Mouse (Mus musculus): ENCODE results near the gene Fam81b. TPM values are rescaled to one million over a fixed set of nuclear protein-coding genes. Genes with fewer than 3 reads are reported as not detected.
"Not testable (repeated sequence)": the region's sequence is repeated elsewhere in the genome, so short reads cannot be mapped to it uniquely, and the experiment has no call there.

Fam81b gene
- not detected for total RNA-seq (2021)
- long read RNA-seq, experiment 1: 0 reads
- long read RNA-seq, experiment 2: 0 reads

DNA sequence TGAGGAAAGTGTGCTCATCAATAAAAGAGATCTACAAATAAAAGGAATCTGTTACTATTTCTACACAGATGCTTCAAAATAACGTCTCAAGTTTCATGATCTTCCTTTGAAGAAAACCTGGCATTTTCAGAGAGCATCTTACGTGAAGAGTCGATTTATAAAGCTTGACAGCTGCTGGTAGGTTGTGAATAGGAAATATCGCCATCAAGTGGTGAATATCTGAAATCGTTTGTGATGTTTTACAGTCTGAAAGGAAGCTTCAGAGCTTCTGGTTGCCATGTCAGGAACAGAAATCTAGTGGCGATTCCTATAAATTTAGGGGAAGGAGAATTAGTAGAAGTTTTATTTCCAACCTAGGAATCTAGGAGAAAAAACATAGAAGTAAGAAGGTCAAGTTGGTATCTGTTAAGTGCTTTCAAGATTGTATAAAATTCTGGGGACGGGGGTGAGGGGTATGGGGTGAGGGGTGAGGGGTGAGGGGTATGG, at the start of gene Fam81b:
Gene Fam81b (minus strand): TSS at position 436 of the 486 bp plus-strand sequence.
- DNase-seq: no peak

DNA sequence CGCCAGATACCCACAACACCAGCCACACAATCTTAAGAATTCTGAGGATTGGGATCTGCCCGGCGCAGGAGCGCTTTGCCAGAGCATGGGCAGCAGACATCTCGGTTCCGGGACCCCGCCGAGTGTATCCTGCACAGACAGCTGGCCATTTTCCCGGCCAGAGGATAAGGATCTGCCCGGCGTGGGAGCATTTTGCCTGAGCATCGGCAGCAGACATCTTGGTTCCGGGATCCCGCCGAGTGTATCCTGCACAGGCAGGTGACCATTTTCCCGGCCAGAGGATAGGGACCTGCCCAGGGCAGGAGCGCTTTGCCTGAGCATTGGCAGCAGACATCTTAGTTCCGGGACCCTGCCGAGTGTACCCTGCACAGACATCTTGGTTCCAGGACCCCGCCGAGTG, 41.1 kb upstream of the Fam81b start:
- DNase-seq: not testable (repeated sequence)

- no peak for DNase-seq
Observed at GRCm38 (mm10) chr13:76318635-76319034, 13.8 kb upstream of the Fam81b start.

DNA sequence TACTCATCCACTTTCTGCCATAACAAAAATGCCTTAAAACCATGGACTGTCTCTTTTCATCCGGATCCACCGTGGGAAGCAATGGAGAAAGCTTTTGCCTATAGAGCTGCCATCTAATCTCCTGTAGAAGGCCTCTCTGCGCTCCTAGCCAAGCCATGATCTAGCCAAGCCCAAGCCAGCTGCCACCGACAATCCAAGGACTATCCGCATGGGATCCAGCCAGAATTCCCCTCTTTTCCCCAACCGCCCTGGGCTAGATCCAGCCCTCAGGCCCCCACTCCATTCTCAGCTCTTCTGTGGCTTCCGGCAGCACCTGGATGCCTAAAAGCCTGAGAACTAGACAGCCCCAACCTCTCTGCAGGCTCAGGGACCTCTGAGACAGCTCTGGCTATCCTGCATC, 6.7 kb upstream of the Fam81b start:
- no peak for DNase-seq

DNA sequence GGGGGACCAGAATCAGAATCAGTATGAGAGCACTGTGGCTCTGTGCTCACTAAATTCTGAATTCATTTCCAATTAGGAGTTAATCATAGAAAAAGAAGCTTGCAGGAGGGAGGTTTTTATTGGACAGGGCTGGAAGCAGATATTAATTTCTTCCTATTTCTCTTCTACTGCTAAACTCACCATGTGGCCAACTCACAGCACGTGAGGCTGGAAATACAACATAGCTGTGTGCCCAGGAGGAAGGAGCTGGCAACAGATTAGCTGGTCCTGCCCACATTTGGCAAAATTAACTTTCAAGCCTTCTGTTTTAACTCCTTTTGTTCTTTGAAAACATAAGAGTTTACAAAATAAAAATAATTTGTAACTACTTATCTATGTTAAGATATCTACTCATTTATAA, 3.9 kb upstream of the Fam81b start:
- DNase-seq: no peak

DNA sequence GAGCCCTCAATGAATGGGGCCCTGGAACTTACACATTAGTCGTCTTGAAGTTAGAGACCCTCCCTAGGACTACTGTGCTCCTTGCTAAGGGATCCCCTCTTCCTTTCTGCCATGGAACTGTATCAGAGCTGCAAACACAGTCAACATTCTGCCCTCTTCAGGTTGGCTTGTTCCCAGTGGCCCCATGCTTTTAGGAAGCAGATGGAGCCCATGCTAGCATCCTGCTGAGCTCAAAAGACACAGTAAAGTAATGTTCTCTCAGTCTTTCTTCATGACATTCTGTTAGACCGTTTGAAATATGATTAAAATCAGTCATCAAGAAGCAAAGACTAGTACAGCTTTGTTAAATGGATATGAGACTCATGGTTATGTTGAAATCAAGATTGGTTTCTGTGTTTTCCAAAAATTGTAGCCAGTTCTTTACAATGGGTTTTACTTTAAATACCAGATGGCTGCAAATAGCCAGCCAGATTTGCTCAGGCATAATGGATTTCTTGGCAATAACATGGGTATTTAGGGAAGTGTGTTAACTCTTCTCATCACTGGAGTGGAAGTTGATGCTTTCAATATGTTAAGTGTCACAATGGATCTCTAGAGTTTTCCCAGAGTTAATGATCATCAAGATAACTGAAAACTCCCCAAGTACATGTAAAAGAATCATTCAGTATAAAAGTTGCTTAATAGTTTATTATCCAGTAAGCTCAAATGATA, 938 bp upstream of the Fam81b start:
- no peak for DNase-seq

DNA sequence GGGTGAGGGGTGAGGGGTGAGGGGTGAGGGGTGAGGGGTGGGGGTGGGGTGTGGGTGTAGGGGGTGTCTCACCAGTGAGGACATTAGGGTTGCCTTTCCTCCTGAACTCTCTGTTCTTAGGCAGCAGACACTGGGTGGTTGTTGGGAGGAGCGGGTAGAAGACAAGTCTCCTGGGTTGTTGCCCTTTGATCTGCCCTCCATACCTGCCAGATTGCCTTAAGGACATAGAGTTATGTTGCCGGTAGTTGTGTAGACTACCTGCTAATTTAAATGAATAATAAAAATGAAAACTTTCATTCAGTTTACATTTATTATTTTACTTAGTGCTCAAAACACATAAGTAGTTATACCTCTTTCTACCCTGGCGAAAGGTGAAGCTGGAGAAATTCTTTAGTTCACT, 369 bp upstream of the Fam81b start:
- DNase-seq: no peak

- no peak for DNase-seq
Observed at GRCm38 (mm10) chr13:76304201-76304600, 671 bp downstream of the Fam81b start.

DNA sequence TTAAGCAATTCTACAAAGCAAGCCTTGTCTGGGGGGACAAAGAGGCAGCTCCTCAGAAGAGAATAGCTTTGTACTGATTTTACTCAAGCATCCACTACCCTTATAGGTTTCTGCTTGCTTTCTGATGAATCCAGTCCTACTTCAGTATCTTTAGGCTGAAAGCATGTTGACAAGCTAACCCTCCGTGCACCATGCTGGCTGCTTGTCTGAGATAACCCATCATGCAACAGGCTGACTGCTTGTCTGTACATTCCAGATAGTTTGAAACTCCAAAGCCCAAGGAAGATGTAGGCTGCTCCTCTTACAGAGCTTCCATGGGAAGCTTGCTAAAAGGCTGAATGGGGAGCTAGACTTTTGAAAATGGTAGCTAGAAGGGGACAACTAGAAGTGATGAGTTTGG, 1.7 kb downstream of the Fam81b start:
- no peak for DNase-seq

- DNase-seq: no peak
Observed at GRCm38 (mm10) chr13:76302056-76302455, 2.8 kb downstream of the Fam81b start.

DNA sequence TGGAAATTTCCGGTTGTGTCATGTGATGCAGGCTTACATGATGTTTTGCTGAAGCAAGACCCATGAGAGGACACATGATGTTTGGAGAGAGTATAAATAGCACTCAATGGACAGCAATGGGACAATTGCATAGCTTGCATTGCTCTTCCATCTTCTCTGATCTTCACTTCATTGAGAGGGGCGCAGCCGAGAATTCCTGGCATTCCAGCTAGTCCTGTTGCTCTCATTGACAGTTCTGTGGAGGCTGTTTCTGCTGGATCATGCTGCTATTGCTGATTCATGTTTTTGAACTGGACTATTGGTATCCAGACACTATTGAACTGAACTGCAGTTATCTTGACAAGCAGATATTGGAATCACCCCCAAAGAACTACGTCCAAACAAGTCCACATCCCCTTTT, 12.8 kb downstream of the Fam81b start:
- DNase-seq: no peak

DNA sequence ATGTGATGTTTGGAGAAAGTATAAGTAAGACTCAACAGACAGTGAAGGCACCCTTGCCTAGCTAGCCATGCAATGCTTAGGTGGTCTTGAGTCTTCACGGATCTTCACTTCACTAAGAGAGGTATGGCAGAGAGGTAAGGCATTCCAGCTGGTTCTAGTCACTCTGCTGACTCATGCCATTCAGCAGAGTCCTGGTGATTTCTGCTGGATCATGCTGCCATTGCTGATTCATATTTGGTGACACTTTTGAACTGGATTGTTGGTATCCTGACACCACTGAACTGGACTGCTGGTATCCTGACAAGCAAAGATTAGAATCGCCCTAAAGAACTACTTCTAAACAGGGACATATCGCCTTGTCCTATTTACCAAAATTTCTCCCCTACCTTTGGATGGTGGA, 20.3 kb downstream of the Fam81b start:
- DNase-seq: no peak

DNA sequence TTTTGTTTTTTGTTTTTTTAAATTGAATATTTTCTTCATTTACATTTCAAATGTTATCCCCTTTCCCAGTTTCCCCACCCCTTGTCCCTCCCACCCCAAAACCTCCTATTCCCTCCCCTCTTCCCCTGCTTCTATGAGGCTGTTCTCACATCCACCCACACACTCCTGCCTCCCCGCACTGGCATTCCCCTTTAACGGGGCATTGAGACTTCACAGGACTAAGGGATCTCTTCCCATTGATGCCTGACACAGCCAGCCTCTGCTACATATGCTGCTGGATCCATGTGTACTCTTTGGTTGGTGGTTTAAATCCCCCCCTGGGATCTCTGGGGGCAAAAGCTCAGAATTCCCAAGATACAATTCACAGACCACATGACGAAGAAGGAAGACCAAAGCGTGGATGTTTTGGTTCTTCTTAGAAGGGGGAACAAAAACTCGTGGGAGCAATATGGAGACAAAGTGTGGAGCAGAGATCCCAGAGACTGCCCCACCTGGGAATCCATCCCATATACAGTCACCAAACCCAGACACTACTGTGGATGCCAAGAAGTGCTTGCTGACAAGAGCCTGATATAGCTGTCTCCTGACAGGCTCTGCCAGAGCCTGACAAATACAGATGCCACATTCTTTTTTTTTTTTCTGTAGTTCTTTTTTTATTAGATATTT, 40.4 kb downstream of the Fam81b start:
- DNase-seq: no peak

- no peak for DNase-seq
Observed at GRCm38 (mm10) chr13:76258766-76259165, 46.1 kb downstream of the Fam81b start.

DNA sequence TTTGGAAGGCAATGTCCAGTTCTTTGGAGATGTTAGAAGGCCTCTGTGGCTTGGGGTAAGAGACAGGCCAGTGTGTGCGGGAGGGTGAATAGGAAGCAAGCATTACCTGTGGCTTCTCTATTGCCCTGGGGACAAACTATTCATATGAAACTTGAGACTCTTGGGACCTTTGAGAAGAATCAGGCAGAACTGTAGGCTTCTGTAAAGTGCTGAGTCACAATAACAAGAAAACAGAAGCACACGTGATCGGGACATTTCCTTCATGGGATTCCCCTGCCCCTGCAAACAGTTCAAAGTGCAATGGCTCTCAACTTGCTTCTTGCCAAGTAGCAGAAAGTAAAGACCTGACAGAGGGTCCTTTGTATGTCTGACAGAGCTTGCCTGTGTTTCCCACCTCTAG, 48.5 kb downstream of the Fam81b start:
- no peak for DNase-seq

DNA sequence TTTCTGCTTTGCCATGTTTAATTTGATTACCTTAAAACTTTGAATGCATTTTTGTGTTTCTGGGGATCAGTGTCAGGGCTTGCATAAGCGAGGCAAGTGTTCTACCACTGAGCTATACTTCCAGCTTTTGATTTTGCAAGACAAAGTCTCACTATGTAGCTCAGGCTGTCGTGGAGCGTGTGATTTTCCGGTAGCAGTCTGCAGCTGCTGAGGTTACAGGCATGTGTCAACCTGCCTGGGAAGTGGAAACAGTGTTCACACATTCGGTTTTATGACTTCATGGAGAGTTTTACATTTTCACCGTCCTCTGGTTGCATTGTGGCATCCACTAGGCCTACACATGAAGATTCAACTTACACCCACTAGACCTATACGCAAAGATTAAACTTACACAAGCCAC, 54.8 kb downstream of the Fam81b start:
- DNase-seq: no peak

GRCm38 (mm10) chr13:76249066-76249465, 55.8 kb downstream of the Fam81b start:
- no peak for DNase-seq

DNA sequence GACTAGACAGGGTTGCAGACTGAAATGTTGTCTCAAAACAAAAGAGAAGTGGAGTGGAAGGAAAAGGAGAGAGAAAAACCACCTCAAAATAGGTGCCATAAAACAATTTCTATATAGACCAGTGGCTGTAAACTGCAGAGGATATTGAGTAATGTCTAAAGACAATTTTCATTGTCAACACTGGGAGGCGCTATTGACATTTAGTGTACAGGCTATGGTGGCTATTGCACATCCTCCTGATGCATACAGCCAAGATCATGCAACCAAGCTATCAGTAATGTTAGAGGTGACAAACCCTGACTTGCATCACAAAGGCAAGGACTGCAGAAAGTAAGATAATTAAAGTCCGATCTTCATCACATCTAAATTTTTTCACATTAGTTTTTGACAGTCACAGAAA, 89.5 kb downstream of the Fam81b start:
- no peak for DNase-seq

- DNase-seq: no peak
Observed at GRCm38 (mm10) chr13:76214928-76215327, 89.9 kb downstream of the Fam81b start.

DNA sequence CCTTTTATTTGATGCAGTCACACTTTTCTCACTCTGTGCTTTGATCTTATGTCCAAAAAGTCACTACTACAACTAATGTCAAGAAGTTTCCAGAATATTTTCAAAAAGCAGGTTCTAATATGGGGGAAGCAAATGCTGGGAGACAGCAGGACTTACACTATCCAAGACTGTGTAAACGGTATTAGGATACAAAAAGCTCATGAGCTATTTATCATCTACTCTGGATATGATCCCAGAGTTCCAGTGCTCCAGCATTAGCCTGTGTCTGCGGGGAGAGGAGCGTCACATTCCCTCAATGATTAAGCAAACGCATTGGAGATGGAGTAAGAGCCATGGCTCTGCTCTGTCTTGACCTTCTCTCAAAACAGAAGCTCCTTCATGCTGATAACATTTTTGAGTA, 104.9 kb downstream of the Fam81b start:
- DNase-seq: no peak

- no peak for DNase-seq
Observed at GRCm38 (mm10) chr13:76197297-76197848, 107.5 kb downstream of the Fam81b start.

GRCm38 (mm10) chr13:76195431-76196138, 109.3 kb downstream of the Fam81b start:
- no peak for DNase-seq

- no peak for DNase-seq
Observed at GRCm38 (mm10) chr13:76194937-76195336, 109.9 kb downstream of the Fam81b start.
